Mouse (Mus musculus) liver, postnatal 0 days (tissue): ENCODE measurements around the gene Arpp21. TPM values are rescaled to one million over a fixed set of nuclear protein-coding genes. Genes with fewer than 3 reads are reported as not detected.

Experiments
- ATAC-seq: fragments of 200-750 bp; cut with Nextera tagmentation; 2 replicates; pipeline ENCODE4 v1.8.0; 2017; ENCODE audit warnings: mild to moderate bottlenecking, moderate library complexity
- DNase-seq: peaks from one replicate; pipeline ENCODE4 v3.0.0-alpha.2; 2016
- H3K27ac ChIP-seq: fragments of 300-500 bp; sonication (generic); 2 replicates; pipeline ENCODE4 v1.5.1; 2014; ENCODE audit warnings: antibody characterized with exemption, moderate library complexity, mild to moderate bottlenecking, low read depth
- H3K27me3 ChIP-seq: fragments of 300-500 bp; sonication (generic); 2 replicates; pipeline ENCODE4 v1.6.1; 2014; ENCODE audit warnings: low read length, control low read depth, mixed read lengths; ENCODE audit not compliant: insufficient read depth
- H3K36me3 ChIP-seq: fragments of 300-500 bp; sonication (generic); replicated peaks from 2 replicates; pipeline ENCODE4 v1.6.1; 2014; ENCODE audit warnings: mild to moderate bottlenecking, control low read depth, low read length, moderate library complexity, mixed read lengths; ENCODE audit not compliant: insufficient read depth
- H3K4me1 ChIP-seq: fragments of 300-500 bp; sonication (generic); 2 replicates; pipeline ENCODE4 v1.6.1; 2014; ENCODE audit warnings: antibody characterized with exemption, mild to moderate bottlenecking, control low read depth; ENCODE audit not compliant: insufficient read depth
- H3K4me2 ChIP-seq: fragments of 300-500 bp; sonication (generic); 2 replicates; pipeline ENCODE4 v1.6.1; 2014; ENCODE audit warnings: low read depth, mild to moderate bottlenecking, low read length, moderate library complexity, mixed read lengths
- H3K4me3 ChIP-seq: fragments of 300-500 bp; sonication (generic); 2 replicates; pipeline ENCODE4 v1.5.1; 2014; ENCODE audit warnings: low read depth, low read length
- H3K9ac ChIP-seq: fragments of 300-500 bp; sonication (generic); replicated peaks from 2 replicates; pipeline ENCODE4 v1.6.1; 2014; ENCODE audit warnings: mild to moderate bottlenecking, moderate library complexity
- H3K9me3 ChIP-seq: fragments of 300-500 bp; sonication (generic); 2 replicates; pipeline ENCODE4 v1.6.1; 2016; ENCODE audit warnings: mild to moderate bottlenecking, control low read depth, low read length, mixed read lengths
- CTCF ChIP-seq: sonication (generic); IDR thresholded peaks from 2 replicates; pipeline ENCODE4 v1.5.1; 2016; ENCODE audit warnings: antibody characterized with exemption, low read depth
- EP300 ChIP-seq: IDR thresholded peaks from 2 replicates; pipeline ENCODE4 v1.6.1; 2016; ENCODE audit warnings: antibody characterized with exemption, low read depth, mild to moderate bottlenecking
- WGBS: fragments of 180-500 bp; shearing (Covaris S2); extraction: QIAGEN DNeasy Blood & Tissue Kit; methylation state at CpG from one replicate; pipeline ENCODE4 v1.1.7; 2014; ENCODE audit not compliant: insufficient replicate concordance; 5-methylcytosine and 5-hydroxymethylcytosine counted together
- polyA plus RNA-seq: library from polyadenylated mRNA; unstranded; fragments of >200 nt; fragmentation: Nextera tagmentation; extraction: Ambion mirVana; gene quantifications from 2 replicates; pipeline ENCODE4 v1.2.1, GENCODE M21; 2015

The Arpp21 gene
- polyA plus RNA-seq, 1 experiment from 2014 or later, result 0.74 TPM

GRCm38 (mm10) chr9:112111610-112112009 is 124.1 kb downstream of the Arpp21 start:
- no peaks in the 10 kb centered on the region for H3K4me1 ChIP-seq
- H3K27me3 ChIP-seq, result no peaks in the 10 kb centered on the region
- H3K9ac ChIP-seq, result no peak overlapping the region
- H3K4me2 ChIP-seq, result no peak overlapping the region
- no peak for TF ChIP-seq EP300
- TF ChIP-seq CTCF, result peak; percentile 57
- H3K27ac ChIP-seq, result no peak overlapping the region
- ATAC-seq, result no peak
- H3K4me3 ChIP-seq, result no peak overlapping the region
- peak; percentile 31 for DNase-seq
- WGBS, result 76% methylated on average over 5 of the region's 5 CpGs
- H3K9me3 ChIP-seq, result no peaks in the 10 kb centered on the region
- no peaks in the 10 kb centered on the region for H3K36me3 ChIP-seq

- WGBS, result 81% methylated on average over 2 of the region's 2 CpGs
- H3K4me1 ChIP-seq, result no peaks in the 10 kb centered on the region
Observed at GRCm38 (mm10) chr9:112102852-112103192, 132.9 kb downstream of the Arpp21 start.

GRCm38 (mm10) chr9:112102155-112102851 is 133.4 kb downstream of the Arpp21 start:
- Histone ChIP-seq H3K27ac (no peak overlapping the region), H3K9ac (no peak overlapping the region), H3K4me3 (no peak overlapping the region), H3K9me3 (no peaks in the 10 kb centered on the region), H3K4me2 (no peak overlapping the region), H3K4me1 (no peaks in the 10 kb centered on the region), H3K27me3 (no peaks in the 10 kb centered on the region), H3K36me3 (no peaks in the 10 kb centered on the region)
- TF ChIP-seq EP300 (no peak), CTCF (no peak)
- WGBS, result 60% methylated on average over 6 of the region's 6 CpGs
- DNase-seq (no peak), ATAC-seq (no peak)

More at GRCm38 (mm10) chr9:112102852-112103192, 132.9 kb downstream of the Arpp21 start:
- Histone ChIP-seq H3K27ac (no peak overlapping the region), H3K36me3 (no peaks in the 10 kb centered on the region), H3K27me3 (no peaks in the 10 kb centered on the region), H3K4me2 (no peak overlapping the region), H3K9ac (no peak overlapping the region), H3K4me3 (no peak overlapping the region), H3K9me3 (no peaks in the 10 kb centered on the region)
- ATAC-seq (no peak), DNase-seq (no peak)
- no peak for TF ChIP-seq CTCF
- TF ChIP-seq EP300, result no peak

- TF ChIP-seq EP300 (no peak), CTCF (no peak)
- H3K4me3 ChIP-seq, result no peak overlapping the region
- H3K27me3 ChIP-seq, result no peaks in the 10 kb centered on the region
- no peak overlapping the region for H3K27ac ChIP-seq
- WGBS, result 69% methylated on average over 3 of the region's 3 CpGs
- ATAC-seq (no peak), DNase-seq (no peak)
- no peak overlapping the region for H3K4me2 ChIP-seq
- no peaks in the 10 kb centered on the region for H3K36me3 ChIP-seq
- H3K4me1 ChIP-seq, result no peaks in the 10 kb centered on the region
- H3K9ac ChIP-seq, result no peak overlapping the region
- H3K9me3 ChIP-seq, result no peaks in the 10 kb centered on the region
Observed at GRCm38 (mm10) chr9:112100841-112101595, 134.7 kb downstream of the Arpp21 start.

- Histone ChIP-seq H3K9ac (no peak overlapping the region), H3K4me2 (no peak overlapping the region), H3K4me1 (no peaks in the 10 kb centered on the region), H3K9me3 (no peaks in the 10 kb centered on the region), H3K27ac (no peak overlapping the region), H3K4me3 (no peak overlapping the region), H3K36me3 (no peaks in the 10 kb centered on the region), H3K27me3 (no peaks in the 10 kb centered on the region)
- TF ChIP-seq CTCF (no peak), EP300 (no peak)
- no peak for ATAC-seq
- 67% methylated on average over 6 of the region's 6 CpGs for WGBS
- no peak for DNase-seq
Observed at GRCm38 (mm10) chr9:112098267-112098666, 137.5 kb downstream of the Arpp21 start.

GRCm38 (mm10) chr9:112095708-112096107 is 140.0 kb downstream of the Arpp21 start:
- DNase-seq (no peak), ATAC-seq (no peak)
- 60% methylated on average over 5 of the region's 5 CpGs for WGBS
- no peaks in the 10 kb centered on the region for H3K36me3 ChIP-seq
- no peaks in the 10 kb centered on the region for H3K9me3 ChIP-seq
- TF ChIP-seq CTCF (no peak), EP300 (no peak)
- no peaks in the 10 kb centered on the region for H3K4me1 ChIP-seq
- H3K9ac ChIP-seq, result no peak overlapping the region
- H3K27ac ChIP-seq, result no peak overlapping the region
- no peaks in the 10 kb centered on the region for H3K27me3 ChIP-seq
- H3K4me3 ChIP-seq, result no peak overlapping the region
- no peak overlapping the region for H3K4me2 ChIP-seq
